Mouse (Mus musculus) fibroblast of lung, adult 2 months (primary cell): Measurements from ENCODE around the gene Ap2a1.

Experiments
- DNase-seq: peaks from one replicate; pipeline ENCODE4 v3.0.0-alpha.2; 2011; ENCODE audit warnings: low read depth

Gene Ap2a1

DNA sequence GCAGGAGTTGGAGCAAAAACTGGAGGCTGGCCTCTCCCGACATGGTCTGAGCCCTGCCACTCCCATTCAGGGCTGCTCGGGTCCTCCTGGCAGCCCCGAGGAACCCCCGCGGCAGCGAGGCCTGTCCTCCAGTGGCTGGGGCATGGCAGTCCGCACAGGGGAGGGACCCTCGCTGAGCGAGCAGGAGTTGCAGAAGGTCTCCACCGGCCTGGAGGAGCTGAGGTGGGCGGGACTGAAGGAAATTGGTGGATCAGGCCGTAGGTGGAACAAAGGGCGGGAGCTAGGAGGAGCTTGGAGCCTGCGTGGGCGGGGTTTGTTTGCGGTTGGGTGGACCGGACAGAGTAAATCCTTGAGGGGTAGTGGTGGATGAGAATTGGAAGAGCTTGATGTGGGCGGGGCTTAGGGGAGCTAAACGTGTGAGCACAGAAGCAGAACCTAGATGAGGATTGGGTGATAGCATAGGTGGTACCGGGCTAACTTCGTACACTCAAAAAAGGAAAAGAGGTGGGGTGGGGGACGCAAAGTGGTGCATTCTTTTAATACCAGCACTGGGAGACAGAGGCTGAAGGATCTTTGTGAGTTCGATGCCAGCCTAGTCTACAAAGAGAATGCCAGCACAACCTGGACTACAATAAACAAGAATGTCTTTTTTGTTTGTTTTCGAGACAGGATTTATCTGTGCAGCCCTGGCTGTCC lies 23.5 kb upstream of the Ap2a1 start:
- DNase-seq, result peak; percentile 91

DNA sequence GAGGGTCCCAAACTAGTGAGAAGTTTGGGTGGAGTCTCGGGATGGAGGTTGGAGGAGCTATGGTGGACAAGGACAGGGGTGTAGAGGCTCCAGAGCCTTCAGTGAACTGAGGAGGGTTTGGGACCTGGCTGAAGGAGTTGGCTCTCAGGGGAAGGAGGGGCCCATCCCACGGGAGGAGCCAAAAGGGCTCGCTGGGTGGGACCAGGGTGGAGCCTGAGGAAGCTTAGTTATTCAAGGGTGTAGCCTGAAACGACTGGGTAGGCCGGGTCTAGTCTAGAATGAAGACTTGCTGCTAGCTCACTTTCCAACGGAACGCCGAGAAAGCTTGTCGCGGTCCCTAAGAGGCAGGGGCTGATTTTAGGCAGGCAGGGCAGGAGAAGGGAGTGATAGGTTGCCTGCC lies 22.7 kb upstream of the Ap2a1 start:
- peak; percentile 62 for DNase-seq

DNA sequence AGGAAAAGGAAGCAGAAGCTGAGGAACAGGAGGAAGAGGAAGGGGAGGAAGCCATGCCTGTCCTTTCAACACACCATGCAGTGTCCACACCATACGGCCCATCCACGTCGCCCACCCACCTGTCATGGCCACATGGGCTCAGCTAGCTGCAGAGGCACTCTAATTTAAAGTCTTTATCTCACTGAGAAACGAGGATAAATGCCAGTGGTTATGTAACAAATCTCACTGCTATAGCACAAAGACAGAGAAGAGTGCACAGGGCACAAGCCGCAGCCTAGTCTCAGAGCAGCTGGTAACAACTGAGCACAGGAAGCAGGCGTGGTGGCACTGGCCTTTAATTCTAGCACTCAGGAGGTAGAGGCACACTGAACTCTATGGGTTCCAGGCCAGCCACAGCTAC lies 20.6 kb upstream of the Ap2a1 start:
- DNase-seq, result no peak

DNA sequence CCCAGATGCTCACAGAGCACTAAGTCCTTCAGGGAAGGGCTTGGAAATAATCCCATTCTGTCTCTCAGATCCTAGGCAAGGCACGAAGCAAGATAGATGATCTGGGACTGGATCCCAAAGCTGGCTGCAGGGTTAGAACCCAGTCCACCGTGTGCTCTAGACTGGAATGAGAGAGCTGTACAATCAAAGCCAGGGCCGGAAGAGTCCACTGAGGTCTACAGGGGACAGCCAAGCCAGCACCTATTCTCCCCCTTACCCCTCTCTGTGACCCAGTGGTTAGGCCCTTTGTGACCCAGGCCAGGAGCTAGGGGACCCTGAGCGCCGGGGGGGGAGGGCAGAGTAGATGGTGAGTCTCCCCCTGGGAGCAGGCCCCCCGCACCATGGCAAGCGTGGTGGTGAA lies 13.6 kb upstream of the Ap2a1 start, which contains the start of gene Tsks:
Tsks (plus strand) TSS at position 301 of the 400 bp plus-strand sequence.
- no peak for DNase-seq

DNA sequence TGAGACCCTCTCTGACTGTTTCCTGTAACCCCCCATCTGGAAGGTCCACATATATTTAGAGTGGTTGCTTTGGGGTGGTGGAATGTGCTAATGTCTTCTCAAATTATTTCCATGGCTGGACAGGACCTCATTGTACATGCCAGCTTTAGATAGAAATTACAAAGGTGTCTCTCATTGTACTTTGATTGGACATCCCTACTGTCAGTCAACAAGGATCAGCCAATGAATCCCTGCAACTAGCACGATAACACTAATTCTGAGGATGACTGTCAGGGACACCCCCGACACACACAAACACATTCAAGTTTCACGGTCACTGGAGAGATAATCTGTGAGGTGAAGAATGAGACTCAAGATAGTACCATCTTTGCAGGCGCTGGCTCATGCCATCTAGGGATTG lies 9.4 kb upstream of the Ap2a1 start:
- no peak for DNase-seq

DNA sequence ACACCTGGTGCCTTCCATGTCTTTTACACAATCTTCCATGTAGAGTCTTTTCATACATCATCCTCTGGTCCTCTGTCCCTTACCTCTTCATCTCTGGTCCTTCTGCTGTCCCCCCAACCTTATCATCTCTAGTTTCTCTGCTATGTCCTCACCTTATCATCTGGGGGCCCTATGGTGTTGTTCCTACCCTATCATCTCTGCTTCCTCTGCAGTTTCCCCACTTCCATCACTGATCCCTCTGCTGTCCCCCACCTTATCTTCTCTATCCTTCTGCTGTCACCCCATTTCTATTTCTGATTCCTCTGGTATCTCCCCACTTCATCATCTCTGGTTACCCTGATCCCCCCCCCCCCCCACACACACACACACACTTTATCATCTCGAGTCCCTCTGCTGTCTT lies 726 bp downstream of the Ap2a1 start:
- no peak for DNase-seq

DNA sequence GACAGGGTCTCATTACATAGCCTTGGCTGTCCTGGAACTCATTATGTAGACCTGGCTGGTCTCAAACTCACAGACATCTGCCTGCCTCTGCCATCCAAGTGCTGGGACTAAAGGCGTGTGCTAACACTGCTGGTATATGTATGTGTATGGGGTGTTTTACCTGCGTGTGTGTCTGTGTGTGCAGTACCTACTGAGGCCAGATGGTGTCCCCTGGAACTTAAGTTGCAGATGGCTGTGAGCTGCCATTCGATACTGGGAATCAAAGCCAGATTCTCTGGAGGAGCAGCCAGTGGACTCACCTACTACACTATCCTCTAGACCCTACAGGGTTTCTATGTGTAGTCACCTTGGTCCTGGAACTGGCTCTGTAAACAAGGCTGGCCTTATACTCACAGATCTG lies 3.8 kb downstream of the Ap2a1 start:
- no peak for DNase-seq

DNA sequence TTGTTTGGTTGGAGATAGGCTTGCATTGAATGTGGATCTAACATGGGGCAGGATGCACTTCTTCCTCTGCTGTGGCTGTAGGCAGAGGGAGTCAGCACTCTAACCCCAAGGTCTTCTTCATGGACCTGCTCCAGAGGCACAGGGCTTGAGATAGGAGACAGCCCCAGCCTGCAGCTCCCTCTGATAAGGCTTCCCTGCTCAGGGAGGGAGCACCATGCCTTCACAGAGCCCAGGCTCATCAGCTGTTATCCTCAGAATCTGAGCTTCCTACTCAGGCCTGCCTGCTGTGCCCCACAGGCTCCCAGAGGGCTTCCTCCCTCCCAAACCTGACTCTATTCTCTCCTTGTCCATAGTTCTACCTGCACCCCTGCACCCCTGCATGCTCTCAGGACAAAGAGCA lies 6.8 kb downstream of the Ap2a1 start:
- DNase-seq, result no peak

DNA sequence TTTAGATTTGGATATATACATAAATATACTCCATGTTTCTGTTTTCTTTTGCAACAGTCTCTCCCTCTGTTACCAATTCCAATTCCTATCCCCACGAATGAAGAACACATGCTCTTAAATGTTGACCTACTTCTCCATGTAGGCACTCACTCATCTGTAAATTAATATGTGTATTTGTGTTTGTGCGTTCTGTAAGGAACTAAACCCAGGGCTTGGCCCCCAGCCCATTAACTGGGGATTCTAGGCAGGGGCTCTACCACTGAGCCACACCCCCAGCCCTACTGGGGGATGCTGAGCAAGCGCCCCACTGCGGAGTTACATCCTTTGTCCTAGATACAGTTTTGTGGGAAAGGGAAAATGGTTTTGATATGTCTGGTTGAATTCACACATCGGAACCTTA lies 10.2 kb downstream of the Ap2a1 start:
- DNase-seq, result no peak

DNA sequence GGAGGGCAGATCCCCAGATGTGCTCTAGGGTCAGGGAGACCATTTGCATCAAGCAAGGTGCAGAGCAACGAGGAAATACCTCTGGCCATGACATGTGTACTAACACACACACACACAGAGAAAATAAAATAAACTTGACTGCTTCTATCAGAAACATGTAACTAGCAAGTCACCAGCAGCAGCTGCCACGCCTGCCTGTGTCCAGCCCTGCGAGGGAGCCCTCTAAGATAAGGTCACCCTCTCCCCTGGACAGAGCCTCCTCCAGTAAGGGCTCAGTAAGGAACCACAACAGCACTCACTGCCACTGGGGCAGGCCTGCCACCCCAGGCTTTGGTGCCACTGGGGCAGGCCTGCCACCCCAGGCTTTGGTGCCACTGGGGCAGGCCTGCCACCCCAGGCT lies 11.1 kb downstream of the Ap2a1 start:
- no peak for DNase-seq

DNA sequence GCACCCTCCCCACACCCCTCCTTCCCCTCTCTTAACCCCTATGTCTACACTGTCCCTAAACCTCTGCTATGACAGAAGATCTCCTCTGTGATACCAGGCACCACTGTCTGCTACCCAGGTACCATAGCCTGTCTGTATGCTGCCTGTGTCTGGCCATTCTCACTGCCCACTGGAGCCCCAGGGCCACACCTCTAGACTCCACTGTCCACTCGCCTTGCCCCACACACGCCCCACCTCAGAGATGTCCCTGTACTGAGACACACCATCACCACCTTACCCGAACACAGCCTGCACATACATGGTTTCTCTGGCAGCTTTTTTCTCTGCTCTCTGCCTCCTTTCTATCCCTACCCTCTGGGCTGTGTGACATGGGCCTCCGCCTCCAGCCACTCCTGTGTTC lies 12.4 kb downstream of the Ap2a1 start:
- no peak for DNase-seq

DNA sequence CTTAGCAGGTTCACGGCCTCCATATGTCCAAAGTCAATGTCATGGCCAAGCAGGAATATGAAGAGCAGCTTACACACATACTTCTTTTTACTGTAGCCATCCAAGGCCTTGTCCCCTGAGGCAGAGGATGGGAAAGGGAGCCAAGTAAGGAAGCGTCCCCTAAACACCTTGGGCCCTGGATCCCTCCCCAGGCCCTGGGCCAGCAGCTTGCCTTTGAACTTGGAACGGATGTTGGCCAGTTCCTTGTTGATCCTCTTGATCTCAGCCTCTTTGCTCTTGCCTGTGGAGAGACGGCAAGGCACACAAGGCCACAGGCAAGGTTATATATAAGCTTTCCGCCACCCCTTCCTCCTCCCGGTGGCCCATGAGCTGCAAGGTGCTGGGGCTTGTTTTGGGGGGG lies 13.1 kb downstream of the Ap2a1 start:
- DNase-seq, result no peak

DNA sequence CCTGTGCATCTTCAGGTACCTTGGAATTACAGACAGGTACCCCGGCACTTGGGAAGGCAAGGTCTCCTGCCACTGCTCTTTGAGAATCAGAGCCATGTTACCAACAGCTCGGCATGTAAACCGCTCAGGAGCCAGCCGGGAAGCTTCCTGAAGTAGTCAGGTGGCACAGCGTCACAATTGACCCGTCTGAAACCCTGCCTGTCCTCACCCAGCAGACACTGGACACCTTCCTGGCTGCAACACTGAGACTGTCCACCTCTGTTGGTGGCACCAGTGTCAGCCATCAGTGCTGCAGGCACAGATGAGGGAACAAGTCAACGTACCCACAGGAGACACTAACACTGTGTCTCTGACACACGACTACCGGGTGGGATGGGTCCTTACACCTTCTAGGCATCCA lies 14.0 kb downstream of the Ap2a1 start:
- no peak for DNase-seq

DNA sequence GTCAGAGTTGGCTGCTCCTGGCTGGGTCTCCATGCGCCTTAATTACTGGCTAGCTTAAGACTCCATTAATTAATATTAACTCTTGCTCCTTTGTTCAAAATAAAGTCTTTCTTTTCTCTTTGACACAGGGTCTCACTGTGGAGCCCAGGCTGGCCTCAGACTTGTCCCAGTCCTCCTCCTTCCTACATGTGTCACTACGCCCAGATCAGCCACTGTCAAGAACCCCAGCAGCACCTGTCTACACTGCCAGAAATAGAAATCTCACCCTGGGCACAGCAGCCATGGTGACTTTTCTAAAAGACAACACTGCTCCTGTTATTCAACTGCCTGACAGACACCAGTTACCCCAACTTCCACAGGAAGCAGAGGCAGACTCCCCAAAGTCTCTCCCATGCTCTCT lies 14.9 kb downstream of the Ap2a1 start:
- no peak for DNase-seq

DNA sequence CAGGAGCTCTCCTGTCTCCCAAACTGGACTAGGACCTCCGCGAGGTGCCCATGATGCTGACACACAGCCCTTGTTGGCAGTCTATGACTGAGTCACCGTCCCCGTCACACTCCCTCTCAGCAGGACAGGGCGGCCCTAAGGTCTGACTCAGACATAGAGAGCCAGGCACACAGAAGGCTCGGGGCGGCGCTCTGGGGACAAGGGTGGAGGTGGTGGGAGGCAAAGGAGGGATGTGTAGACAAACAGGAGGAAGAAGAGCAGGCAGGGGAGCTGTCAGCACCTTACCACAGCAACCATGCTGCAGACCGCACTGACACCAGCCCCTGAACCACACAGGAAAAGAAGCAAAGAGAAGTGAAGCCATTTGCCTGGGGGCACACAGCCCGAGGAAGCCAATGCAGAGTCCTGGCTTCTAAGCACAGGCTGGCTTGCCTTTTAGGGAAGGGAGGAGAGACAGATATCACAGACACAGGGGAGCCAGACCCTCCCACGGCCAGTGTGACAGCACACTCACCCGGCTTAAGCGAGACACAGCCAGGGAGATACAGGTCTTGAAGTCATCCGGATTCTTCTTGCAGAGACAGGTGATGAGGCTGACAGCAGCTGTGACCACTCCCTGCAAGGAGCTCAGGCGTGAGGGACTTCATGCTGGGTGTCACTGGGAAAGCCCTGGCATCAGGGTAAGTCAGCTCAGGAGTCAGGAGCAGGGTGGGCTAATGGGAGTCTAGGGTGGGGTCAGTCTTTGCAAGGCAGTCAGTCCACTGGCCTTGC lies 20.4 kb downstream of the Ap2a1 start:
- DNase-seq, result no peak

DNA sequence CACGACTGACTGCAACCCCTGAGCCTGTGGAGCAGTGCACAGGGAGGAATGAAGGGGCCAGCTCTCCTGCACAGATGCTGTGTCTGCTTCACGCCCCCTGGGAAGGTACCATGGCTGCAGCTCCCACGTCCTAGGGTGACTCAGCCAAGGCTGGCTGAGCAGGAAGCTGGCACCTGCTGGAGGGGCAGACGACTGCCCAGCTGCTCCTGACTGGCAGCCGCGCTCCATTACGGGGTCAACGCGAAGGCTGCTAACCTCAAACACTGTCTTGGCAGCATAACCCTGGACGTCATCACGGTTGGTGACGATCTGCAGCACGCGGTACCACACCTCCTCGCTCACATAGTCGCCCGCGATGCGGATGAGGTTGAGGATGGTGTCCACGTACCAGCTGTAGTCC lies 23.9 kb downstream of the Ap2a1 start:
- no peak for DNase-seq

DNA sequence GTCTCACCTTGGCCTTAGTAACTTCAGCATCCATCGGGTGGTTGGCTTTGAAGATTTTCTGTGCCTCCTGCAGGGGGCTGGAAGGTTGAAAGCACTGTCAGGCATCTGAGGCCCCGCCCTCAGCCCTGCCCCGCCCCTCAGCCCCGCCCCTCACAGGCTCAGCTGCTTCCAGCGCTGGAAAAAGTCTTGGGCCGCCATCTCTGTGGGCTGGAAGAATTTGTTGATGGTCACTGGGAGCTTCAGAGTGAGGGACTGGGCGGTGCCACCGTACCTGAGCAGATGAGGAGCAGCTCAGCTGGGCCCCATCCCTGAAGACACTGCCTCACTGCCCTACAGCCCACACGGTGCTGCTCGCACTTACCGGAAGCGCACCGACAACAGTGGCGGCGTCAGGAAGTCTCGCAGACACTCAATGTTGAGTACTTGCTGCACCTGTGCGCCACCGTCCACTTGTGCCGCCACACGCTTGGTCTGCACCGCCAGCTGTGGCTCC lies 28.0 kb downstream of the Ap2a1 start:
- no peak for DNase-seq

DNA sequence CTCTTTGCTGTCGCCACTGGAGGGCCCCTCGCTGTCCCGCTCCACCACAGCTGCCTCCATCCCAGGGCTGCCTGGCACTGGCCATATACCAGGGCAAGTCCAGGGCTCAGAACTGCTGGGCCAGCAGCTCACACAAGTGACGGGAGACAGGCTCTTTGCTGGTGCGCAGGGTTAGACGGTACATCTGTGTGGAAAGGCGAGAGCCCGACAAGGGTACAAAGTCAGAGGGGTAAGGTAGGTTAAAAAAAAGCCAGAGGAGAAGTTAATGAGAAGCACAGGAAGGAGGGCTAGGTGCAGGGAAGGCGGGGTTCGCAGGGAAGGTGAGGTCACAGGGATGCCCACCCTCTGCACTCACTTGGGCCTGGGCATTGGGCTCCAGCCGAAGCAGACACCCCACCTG lies 28.7 kb downstream of the Ap2a1 start:
- no peak for DNase-seq

DNA sequence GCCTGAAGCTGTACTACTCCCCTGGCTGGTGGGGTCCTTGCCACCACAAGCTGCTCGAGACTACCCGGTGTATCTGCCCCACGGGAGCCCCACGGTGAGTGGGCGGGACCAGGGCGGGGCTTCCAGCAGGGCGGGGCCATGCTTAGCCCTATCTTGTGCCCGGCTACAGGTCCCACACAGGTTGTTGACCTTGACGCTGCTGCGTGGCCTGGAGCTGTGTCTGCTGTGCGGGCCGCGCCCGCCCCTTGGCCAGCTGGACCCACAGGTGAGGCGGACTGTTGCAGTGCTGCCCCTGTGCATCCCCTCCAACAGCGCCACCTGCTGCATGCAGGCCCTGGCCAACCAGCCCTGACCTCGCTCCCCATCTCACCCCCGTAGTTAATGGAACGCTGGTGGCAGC lies 30.7 kb downstream of the Ap2a1 start:
- no peak for DNase-seq

DNA sequence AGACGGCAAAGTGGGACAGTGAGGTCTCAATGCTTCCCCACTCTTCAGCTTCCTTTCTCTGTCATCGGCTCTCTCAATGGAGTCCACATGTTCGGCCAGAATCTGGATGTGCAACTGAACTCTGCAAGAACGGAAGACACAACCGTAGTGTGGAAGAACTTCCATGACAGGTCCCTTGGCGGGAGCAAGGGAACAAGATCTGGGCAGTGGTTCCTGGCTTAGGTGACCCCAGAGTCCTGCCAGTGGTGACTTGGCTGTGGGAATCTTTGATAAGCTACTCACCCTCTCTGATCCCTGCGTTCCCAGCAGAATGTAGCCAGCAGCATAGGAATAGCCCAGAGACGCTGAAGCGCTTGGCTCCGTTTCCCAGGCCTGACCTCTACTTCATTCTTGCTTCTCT lies 32.8 kb downstream of the Ap2a1 start:
- no peak for DNase-seq

DNA sequence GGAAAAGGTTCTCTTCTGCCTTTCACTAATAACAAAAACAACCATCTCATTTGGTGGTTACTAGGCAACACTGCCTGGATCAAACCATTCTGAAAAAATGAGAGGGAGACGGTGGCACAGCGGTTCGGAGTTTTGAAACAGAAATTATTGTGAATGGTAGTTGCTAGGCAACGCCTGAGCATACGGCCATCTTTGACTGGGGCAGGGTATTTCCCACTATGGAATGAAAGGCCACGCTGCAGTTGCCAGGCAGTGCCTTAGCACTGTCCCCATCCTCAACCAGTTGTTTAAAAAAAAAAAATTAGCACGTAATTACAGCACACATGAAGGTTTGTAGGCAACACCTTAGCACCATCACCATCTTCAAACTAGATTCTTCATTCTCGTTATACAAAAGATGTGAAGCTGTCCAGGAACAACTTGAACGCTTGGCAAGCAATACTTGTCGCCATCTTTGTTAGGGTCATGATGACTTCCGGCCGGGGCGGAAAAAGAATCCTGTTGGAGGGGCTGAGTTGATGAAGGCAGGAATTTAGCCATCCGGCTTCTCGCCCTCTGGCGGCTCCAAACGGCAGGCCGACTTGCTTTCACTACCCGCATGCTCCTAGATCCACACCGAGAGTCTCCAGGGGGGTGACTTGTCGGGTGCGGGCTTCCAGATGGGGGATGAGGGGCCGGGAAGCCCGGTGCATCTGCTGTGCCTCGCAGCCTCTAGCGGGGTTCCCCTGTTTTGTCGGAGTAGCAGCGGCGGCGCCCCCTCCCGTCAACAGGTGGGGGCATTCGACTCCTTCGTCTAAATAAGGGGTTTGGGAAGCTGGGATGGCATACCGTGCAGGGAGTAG lies 33.5 kb downstream of the Ap2a1 start, which contains the start of gene Fuz:
Fuz (plus strand) TSS at position 487 of the 842 bp plus-strand sequence.
- DNase-seq, result peak; percentile 96

DNA sequence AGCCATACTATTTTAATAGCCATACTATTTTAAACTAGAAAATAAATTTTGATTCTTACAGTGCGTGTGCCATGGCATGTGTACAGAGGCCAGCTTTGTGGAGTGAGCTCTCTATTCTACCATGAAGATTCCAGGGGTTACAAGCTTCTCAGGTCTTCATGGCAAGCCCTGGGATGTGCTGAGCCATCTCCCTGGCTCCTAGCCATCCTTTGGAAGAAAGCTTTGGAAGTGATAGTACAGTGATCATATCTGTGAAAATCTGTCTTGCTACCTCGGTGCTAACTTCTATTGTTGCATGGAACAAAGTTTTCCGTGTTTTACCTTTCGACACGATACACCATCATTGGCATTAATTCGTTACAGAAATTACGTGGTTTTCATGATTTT lies 34.1 kb downstream of the Ap2a1 start:
- DNase-seq, result no peak

DNA sequence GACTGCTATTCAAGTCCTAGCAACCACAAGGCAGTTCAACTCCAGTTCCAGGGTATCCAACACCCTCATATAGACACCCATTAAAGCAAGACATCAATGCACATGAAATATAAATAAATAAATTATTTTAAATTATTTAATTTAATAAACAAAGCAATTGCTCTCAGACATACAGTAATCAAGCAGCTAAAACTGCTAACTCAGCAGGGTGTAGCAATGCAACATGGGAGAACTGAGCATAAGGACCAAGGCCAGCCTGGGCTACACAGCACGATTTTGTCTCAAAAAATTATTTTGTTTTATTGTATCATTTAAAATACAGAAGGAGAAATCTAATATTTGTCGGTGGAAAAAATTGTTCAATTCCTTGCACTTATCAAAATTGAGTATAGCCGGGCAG lies 35.1 kb downstream of the Ap2a1 start:
- DNase-seq, result no peak
